Mouse (Mus musculus) brain, adult 2 months (tissue): ENCODE data around the gene Ccdc84.
"Not testable (repeated sequence)": the region's sequence is repeated elsewhere in the genome, so short reads cannot be mapped to it uniquely, and the experiment has no call there.

Experiments used
- DNase-seq: peaks from one replicate; pipeline ENCODE4 v3.0.0; 2011; ENCODE audit warnings: low read depth, low spot score

The Ccdc84 gene

DNA sequence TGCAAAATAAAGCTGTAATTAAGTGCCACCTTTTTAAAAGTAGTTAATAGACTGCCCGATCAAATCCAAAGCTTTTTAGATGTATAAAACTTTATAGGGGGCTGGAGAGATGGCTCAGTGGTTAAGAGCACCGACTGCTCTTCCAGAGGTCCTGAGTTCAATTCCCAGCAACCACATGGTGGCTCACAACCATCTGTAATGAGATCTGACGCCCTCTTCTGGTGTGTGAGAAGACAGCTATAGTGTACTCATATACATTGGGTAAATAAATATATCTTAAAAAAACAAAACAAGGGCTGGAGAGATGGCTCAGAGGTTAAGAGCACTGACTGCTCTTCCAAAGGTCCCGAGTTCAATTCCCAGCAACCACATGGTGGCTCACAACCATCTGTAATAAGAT lies 56.4 kb downstream of the Ccdc84 start:
- not testable (repeated sequence) for DNase-seq

DNA sequence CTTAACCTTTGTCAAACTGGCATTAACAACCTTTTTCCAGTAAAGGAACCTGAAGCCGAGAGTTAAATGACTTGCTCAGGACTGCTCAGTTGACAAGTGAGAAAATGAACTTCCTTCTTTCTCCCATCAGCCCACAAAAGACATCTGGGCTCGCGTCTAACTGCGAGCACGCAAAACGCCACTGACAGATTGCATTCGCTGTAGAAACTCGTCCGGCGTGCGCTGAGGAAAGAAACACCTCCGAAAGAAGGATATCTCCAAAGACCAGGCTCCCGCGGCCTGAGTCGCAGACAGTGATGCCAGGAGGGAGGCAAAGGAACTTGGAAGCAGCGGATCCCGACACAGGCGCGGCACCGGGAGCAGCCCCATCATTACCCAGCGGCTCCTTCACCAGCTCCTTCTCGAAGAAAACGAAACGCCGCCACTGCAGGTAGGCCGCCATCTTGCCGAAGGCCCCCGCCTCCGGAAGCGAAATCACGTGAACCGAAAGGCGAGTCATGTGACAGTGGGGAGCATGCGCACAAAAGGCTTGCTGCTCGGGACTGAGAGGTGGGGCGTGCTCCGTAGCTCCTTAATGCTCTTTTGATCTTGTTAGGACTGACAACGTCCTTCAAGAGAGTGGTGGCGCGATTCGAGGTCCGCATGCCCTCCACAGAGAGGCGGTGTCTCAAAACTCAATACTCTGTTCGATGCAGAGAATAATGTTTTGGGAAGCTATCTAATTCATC lies 57.0 kb downstream of the Ccdc84 start, which contains the start of gene Vps11:
TSS of gene Vps11 (minus strand) at position 481 of the 728 bp plus-strand sequence.
- peak; percentile 98 for DNase-seq
